Mouse (Mus musculus): ENCODE measurements at regions not wholly inside any gene's neighbourhood (a gene's known extent, or its start where the extent isn't known, plus 50 kb on each side); places are given as distances from the start of the nearest gene placed in this dataset.

- peak in 1 of 2 experiments; percentile 6 for DNase-seq (ENCODE audit: low spot score in 2 of 2)
These were observed 1463.8 kb downstream of the Fstl5 start for GRCm38 (mm10) chr3:77537848-77538247.

- DNase-seq (ENCODE audit: low spot score in 2 of 2) = no peak
These were observed 1503.2 kb downstream of the Fstl5 start for GRCm38 (mm10) chr3:77577267-77577666.

GRCm38 (mm10) chr3:77587218-77587617, 1513.1 kb downstream of the Fstl5 start:
- no peak for DNase-seq (ENCODE audit: low spot score in 2 of 2)

All from layer of hippocampus, adult 18-20 months (tissue).